Mouse (Mus musculus): ENCODE measurements around the gene Zfp131.
"Not testable (repeated sequence)": the region's sequence is repeated elsewhere in the genome, so short reads cannot be mapped to it uniquely, and the experiment has no call there.

The Zfp131 gene

GRCm38 (mm10) chr13:119790761-119791579, at the start of gene Zfp131:
Gene Zfp131, minus strand, starts transcription at chr13:119790889.
- CTCF ChIA-PET: no interaction called here

GRCm38 (mm10) chr13:119839982-119840381, 49.3 kb upstream of the Zfp131 start:
- CTCF ChIA-PET: not testable (repeated sequence)

DNA sequence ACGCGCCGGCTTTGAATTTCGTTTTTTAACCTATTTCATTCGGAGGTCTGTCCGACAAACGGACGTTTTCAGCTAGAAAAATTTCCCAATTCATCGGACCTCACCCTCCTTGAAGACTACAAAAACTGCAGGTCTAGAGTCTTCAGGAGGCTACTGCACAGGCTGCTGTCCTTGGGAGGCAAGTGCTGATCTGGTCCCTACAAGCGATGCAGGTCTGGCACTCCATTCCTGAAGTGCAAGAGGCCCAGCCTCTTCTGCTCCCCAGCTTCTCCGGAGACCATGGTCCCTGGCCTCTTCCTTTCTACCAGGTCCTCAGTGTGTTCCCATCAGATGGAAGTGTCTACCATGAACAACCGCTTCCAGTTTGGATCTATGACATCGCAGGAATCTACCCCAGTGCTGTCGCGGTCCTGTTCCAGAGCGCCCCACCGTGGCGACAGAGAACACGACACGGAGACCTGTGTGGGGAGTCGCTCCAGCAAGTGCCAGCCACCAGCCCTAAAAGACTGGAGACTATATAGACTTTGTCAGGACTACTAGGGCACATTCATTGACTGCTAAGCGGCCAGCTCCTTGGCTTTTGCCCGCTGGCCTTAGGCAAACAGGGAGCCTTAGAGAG, 47.1 kb upstream of the Zfp131 start:
- CTCF ChIA-PET: not testable (repeated sequence)

DNA sequence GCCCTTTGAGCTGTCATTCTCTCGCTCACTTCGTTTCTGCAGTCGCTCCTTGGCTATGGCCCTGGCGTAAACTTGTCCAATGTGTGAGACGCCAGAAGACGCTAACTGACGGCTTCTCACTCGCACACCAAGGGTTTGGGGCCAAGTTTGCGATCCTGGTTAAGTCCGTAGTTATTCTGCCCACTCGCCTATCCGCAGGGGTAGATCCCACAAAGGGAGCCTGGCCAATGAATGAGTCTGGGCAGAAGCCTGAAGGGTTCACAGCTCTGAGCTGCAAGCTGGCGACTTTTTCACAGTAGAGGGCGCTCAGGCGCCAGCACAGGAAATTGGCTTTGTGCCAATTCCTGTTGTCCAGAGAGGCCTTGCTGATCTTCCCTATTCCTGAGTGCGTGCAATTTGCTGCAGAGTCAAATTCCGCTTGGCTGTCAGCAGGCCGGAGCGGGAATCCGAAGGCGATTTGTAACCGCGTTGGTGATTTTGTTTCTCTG, 45.7 kb upstream of the Zfp131 start:
- CTCF ChIA-PET: not testable (repeated sequence)

DNA sequence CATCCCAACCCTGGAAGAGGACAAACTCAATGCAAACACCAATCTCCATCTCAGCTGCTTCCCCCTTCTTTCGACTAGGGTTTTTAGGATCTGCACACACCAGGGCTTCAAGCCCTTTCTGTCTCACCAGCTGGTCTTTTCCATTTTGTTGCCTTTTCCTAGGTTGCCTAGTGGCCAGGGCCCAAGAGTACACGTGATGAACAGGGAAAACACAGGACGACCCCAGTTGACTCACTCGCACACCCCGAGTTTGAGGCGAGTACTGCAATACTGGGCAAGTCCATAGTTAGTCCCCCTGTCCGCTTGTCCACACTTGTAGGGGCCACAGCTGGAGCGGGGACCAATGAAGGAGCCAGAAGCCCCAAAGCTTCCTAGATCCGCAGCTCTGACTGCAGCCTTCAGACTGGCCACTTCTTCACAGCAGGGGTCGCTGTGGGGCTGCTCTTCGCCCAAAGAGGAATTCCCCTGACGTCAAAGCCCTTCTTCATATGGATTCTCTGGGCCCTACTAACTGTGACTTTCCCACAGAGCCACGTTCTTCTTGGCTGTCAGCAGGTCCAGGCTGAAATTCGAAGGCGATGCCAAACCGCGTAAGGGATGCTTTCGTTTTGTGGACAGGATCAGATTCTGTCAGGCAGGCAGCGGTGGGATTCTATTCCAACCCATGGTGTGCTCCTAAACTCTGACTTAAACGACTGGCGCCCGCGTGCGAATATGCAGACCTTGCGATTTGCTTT, 44.8 kb upstream of the Zfp131 start, which contains the start of gene D13Ertd608e:
Gene D13Ertd608e (plus strand): TSS at position 687 of the 737 bp plus-strand sequence.
- CTCF ChIA-PET: not testable (repeated sequence)

- CTCF ChIA-PET: not testable (repeated sequence)
Observed at GRCm38 (mm10) chr13:119830116-119830515, 39.4 kb upstream of the Zfp131 start, which contains the start of gene AF067063. Gene AF067063, minus strand, starts transcription at chr13:119830216.

GRCm38 (mm10) chr13:119817579-119818206, 27.0 kb upstream of the Zfp131 start:
- CTCF ChIA-PET: no interaction called here

- CTCF ChIA-PET: no interaction called here
Observed at GRCm38 (mm10) chr13:119816798-119817197, 26.1 kb upstream of the Zfp131 start.

- CTCF ChIA-PET: no interaction called here
Observed at GRCm38 (mm10) chr13:119810031-119810430, 19.3 kb upstream of the Zfp131 start.

DNA sequence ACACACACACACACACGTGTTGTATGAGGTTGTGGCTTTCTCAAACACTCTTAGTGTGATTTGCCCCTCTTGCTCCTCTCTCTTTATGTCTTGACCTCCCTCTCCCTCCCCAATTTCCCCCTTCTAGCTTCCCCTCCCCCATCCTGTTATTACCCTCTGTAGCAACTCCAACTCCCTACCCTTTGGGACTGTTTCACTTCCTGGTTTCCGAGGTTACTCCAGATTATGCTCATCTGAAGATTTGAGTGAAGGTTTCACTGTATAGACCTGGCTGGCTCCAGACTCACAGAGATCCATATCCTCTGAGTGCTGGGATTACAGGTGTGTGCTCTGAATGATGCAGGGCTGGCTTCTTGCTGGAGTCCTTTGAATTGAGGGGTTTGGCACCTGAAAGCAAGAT, 18.2 kb upstream of the Zfp131 start:
- CTCF ChIA-PET: no interaction called here

DNA sequence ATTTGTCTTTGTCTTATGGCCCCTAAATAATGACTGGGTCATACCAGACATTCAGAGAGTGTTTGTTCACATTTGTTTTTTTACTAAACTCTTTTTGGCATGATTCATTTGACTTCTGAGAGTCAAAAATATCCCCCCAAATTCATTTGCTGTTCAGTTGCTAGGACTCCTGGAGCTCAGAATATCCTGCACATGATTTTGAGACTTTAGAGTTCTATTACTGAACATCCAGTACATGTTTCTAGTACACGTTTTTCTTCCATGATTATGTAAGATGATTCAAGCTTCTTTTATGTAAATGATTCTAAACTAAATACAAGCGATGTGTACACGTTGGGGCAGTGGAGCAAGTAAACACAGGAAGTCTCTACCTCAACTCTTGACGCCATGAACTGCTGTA, 7.0 kb upstream of the Zfp131 start:
- CTCF ChIA-PET: interaction anchor here (0.6 kb wide), 1 partner anchor 10 kb away, joined by 6 read pairs; no protein-coding TSS in a partner anchor

DNA sequence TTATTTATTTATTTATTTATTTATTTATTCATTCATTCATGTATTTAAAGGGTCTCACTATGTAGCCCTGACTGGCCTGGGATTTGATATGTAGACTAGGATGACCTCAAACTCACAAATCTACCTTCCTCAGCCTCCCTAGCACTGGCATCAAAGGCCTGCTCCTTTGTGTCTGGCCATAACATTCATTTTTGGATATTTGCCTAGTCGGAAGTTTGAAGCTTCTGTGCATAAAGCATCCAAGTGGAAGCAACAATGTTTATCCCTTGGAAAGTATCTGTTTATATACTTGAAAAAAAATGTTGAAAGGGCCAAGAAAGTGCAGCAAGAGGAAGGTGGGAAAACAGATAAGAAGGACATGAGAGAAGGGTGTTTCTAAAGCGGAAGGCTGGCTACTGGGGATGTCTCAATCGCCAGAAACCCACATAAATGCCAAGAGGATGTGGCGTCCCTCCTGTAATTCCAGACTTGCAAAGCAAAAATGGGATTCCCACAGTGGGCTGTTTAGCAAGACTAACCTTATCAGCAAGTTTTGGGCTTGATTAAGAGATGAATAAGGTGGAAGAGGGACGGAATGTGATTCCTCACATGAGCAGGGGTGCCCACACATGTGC, 2.2 kb upstream of the Zfp131 start:
- CTCF ChIA-PET: interaction anchor here (0.7 kb wide), 1 partner anchor 93 kb away, joined by 3 read pairs; no protein-coding TSS in a partner anchor

GRCm38 (mm10) chr13:119791580-119792135, 969 bp upstream of the Zfp131 start:
- CTCF ChIA-PET: no interaction called here

DNA sequence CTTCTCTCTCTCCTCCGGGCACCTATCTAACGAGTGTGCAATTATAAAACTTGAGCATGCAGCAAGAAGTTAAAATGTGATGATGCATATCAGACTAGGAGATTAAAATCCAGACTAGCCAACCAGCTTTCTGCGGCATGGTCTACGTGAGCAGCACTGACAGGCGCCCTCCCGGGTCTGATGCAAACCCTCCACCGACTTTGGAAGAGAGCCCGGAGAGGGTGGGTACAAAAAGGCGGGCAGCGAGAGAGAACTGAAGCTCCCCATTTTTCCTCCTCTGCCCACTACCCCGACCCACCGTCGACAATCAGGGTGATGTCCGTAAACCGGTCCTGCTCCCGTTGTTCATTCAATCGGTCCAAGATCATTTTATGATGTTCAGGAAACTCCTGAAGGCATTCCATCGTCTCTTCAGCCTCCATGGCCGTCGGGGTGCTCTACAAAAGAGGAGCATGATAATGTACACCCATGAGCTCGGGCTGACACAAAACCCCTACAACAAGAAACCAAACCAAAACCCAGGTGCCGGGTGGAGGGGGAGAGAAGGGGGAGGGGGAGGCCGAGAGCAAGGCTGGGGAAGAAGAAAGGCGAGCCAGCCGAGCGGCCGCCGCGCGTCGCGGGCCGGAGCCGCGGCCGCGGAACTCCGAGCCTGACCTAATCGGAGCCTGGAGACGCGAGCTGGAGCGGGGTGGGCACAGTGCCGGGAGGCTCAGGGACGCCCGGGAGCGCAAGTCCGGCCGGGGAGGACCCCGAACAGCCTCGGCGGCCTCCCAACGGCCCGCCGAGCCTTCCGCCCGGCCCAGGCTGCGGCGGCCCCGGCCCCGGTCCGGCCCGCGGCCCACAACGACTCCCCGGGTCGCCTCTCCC, 605 bp downstream of the Zfp131 start:
- CTCF ChIA-PET: interaction anchor here (0.8 kb wide), 1 partner anchor 11 kb away, joined by 4 read pairs; no protein-coding TSS in a partner anchor

GRCm38 (mm10) chr13:119783581-119783980, 7.1 kb downstream of the Zfp131 start:
- CTCF ChIA-PET: no interaction called here

DNA sequence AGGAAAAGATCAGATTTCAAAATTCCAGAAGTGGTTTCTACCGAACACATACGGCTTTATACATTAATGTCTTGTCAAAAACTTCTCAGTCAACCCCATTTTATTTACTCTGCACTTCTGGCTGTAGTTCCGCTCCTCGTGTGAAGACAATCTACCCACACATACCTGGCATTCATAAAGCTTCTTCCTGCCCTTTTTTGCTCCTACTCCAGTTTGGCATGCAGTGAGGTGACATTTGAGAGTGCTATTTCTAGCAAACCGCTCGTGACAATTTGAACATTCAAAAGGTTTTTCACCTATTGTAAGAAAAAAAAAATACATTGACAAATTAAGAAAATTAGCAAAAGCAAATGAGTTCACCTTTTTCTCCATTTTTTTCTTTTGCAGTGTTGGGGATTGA, 22.1 kb downstream of the Zfp131 start:
- CTCF ChIA-PET: interaction anchor here (0.6 to 0.9 kb wide), 2 partner anchors 10 to 43 kb away, joined by 3 to 7 read pairs; no protein-coding TSS in a partner anchor

DNA sequence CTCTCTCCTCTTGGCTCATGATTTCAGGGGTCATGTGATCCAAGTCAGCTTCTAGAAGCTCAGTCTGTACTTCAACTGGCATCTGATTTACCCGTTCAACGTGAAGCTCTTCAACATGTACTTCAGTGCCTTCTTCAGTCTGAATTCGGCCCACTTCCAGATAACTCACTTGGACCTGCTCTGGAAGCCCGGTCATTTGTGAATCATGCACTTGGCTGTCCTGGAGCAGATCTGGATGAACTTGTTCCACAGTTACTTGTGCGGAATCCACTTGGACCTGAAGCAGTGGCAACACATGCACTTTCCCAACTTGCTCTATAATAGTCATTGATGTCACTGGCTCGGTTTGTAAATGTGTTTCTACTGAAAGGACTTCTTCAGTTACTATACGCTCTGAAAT, 24.2 kb downstream of the Zfp131 start:
- CTCF ChIA-PET: no interaction called here

DNA sequence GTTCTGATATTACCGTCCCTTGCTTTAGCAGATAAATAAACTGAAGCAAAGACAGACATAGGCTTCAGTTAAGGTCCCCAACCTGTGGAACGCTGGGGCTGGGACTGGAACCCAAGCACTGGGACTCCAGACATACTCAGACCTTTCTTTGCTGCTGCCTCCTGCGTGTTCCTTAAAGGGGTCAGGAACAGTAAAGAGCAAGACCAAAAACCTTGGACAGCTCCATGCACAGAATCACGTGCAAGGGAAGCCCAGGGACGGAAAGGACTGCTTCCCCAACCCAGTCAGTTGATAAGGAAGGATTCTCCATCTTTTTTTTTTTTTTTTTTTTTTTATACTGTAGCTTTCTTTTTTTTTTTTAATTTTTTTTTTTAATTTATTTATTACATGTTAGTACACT, 33.9 kb downstream of the Zfp131 start:
- CTCF ChIA-PET: no interaction called here

- CTCF ChIA-PET: interaction anchor here (1.0 kb wide), 1 partner anchor 11 kb away, joined by 3 read pairs; no protein-coding TSS in a partner anchor
Observed at GRCm38 (mm10) chr13:119755681-119756471, 34.8 kb downstream of the Zfp131 start, which contains the start of gene Nim1k. Gene Nim1k, minus strand, starts transcription at chr13:119755882.

All from spleen, embryonic (tissue).